Mouse (Mus musculus): ENCODE data around the gene Cd300ld3.

- no peak for TF ChIP-seq POLR2A (IDR thresholded peaks at IDR 0.05; ENCODE audit: low read depth, low read length)
- TF ChIP-seq CTCF (IDR thresholded peaks at IDR 0.05; ENCODE audit: extremely low read depth, insufficient read depth, insufficient read length, insufficient replicate concordance), result no peak
Observed at GRCm38 (mm10) chr11:115066768-115067167, 18.6 kb upstream of the Cd300ld3 start.
